Mouse (Mus musculus) E14TG2a.4 (cell line): ENCODE measurements around the gene Gps2.

Source experiments
- CTCF ChIP-seq: conservative IDR thresholded peaks from 2 replicates; pipeline ENCODE4 v1.5.1; 2014; ENCODE audit warnings: low read length
- NANOG ChIP-seq: IDR thresholded peaks from 2 replicates; pipeline ENCODE4 v1.6.1; 2014; ENCODE audit warnings: borderline replicate concordance, low read length, mixed read lengths

DNA sequence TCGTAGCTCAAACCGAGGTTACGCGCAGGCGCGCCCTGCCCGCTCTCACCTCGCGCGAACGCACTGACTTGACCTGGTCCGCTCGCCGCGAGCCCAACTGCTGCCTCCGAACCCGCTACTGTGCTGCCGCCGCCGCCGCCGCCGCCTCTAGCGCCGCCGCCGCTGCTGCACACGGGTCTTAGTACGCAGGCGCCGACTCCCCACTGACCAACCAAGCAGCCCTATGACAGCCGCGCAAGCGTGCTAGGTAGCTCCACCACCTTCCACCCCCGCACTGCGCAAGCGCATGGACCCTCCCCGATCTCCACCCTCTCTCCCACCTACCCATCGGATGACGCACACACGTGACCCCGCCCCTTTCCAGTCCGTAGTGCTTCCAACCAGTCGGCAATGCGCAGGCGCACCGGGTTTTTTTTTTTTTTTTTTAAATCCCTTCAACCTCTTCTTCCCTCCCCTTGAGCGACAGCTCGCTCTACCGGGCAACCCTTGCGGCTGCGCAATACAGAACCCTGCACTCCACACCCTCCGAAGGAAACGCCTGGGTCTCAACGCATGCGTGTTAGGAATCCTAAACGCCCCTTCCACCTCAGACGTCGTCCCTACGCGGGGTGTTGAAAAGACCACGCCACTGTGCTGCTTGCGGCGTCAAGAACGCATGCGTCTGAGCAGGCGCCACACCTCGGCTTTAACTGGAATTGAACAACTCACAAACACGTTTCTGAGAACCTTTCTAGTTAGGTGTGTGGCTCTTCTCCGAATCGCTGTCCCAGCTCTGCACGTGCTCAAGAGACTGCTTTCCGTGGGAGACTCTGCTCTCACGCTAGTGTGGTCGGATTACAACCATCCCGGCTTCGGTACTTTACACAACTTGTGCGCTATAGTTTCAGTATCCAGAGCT lies 7.7 kb downstream of the Gps2 start, which contains the start of gene Eif5a:
- TF ChIP-seq CTCF (no peak; the same call in 1 of the 2 replicates), NANOG (no peak)
